Mouse (Mus musculus) lung, postnatal 0 days (tissue): ENCODE data around the gene Dpyd.

ENCODE experiments used
- CTCF ChIP-seq: IDR thresholded peaks from 2 replicates; pipeline ENCODE4 v1.5.1; 2016; ENCODE audit warnings: antibody characterized with exemption, mild to moderate bottlenecking
- EP300 ChIP-seq: IDR thresholded peaks from 2 replicates; pipeline ENCODE4 v1.6.1; 2016; ENCODE audit warnings: antibody characterized with exemption, mild to moderate bottlenecking, control low read depth

GRCm38 (mm10) chr3:118852711-118853110 is 290.8 kb downstream of the Dpyd start:
- no peak for TF ChIP-seq CTCF
- TF ChIP-seq EP300: no peak
